Mouse (Mus musculus) MEL (cell line): ENCODE measurements around the gene Spag8.
A peak's percentile ranks its signal among the peaks of the same experiment; 100 is the strongest.

Experiments used
- CTCF ChIP-seq, 3 experiments: IDR thresholded peaks in 2 of 3; conservative IDR thresholded peaks in 1 of 3; 2 replicates each; pipeline ENCODE4 v1.5.1; 2011 to 2012; ENCODE audit warnings: low read length in 3 of 3, low read depth in 2 of 3, mild to moderate bottlenecking in 2 of 3, improper control_type of control experiment in 1 of 3, inconsistent platforms in 1 of 3, mixed read lengths in 1 of 3, moderate library complexity in 1 of 3; ENCODE audit not compliant: control insufficient read depth in 1 of 3, insufficient read depth in 1 of 3, poor library complexity in 1 of 3, severe bottlenecking in 1 of 3
- JUND ChIP-seq: IDR thresholded peaks from 2 replicates; pipeline ENCODE4 v1.6.1; 2011; ENCODE audit warnings: low read depth, mild to moderate bottlenecking, improper control_type of control experiment, low read length
- MYC ChIP-seq: IDR thresholded peaks from 2 replicates; pipeline ENCODE4 v1.6.1; 2011; ENCODE audit warnings: low read depth, mild to moderate bottlenecking, low read length, improper control_type of control experiment, moderate library complexity
- POLR2A ChIP-seq, 2 experiments: IDR thresholded peaks; 2 replicates each; pipeline ENCODE4 v1.6.1; 2011 to 2012; ENCODE audit warnings: low read length in 2 of 2, mild to moderate bottlenecking in 2 of 2, control low read depth in 1 of 2, improper control_type of control experiment in 1 of 2, low read depth in 1 of 2, moderate library complexity in 1 of 2; ENCODE audit not compliant: control insufficient read depth in 1 of 2, insufficient read depth in 1 of 2, poor library complexity in 1 of 2
- POLR2AphosphoS5 ChIP-seq: IDR thresholded peaks from 2 replicates; pipeline ENCODE4 v1.6.1; 2012; ENCODE audit warnings: low read depth, borderline replicate concordance, mild to moderate bottlenecking, inconsistent platforms, low read length, moderate library complexity, mixed read lengths
- RCOR1 ChIP-seq: IDR thresholded peaks from 2 replicates; pipeline ENCODE4 v1.6.1; 2012; ENCODE audit warnings: low read depth, mild to moderate bottlenecking, inconsistent platforms, low read length, improper control_type of control experiment
- SMC3 ChIP-seq: IDR thresholded peaks from 2 replicates; pipeline ENCODE4 v1.6.1; 2011; ENCODE audit warnings: low read depth, low read length, improper control_type of control experiment
- TAL1 ChIP-seq: IDR thresholded peaks from 2 replicates; pipeline ENCODE4 v1.6.1; 2012; ENCODE audit warnings: mild to moderate bottlenecking, inconsistent platforms, low read length, moderate library complexity, mixed read lengths

DNA sequence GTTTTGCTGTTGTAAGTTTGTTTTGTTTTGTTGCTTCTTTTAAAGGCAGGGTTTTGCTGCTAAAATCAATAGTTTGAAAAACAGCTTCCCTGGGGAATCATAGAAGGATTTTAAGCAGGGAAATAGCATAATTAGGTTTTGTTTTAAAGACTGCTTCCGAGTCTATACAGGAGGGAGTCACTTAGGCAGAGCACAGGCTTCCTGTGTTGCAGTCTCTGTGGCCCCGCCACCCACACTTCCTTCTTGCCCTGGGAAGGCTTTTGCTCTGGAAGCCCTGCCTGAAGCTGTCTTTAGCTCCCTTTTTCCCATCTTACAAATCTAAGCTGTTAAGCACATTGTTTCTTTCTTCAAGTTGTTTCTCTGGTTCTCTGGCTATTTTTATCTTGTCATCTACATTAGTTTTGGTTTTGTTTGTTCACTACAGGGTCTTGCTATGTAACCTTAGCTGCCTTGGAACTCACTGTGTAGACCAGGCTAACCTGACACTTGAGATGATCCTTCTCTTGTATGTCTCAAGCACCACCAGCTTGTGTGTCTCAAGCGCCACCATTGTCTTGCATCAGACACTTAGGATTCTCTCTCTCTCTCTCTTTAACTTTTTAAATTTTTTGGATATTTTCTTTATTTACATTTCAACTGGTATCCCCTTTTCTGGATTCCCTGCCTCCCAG, 40.2 kb downstream of the Spag8 start:
- no peak; the same call in 1 of the 2 replicates for TF ChIP-seq JUND
- TF ChIP-seq CTCF (IDR thresholded peaks at IDR 0.05 in 2 of 3, conservative IDR thresholded peaks at IDR 0.05 in 1 of 3; ENCODE audit: control insufficient read depth in 1 of 3, insufficient read depth in 1 of 3, low read depth in 2 of 3, low read length in 3 of 3, poor library complexity in 1 of 3, severe bottlenecking in 1 of 3) = no peak
- TF ChIP-seq TAL1 = no peak
- peak; percentile 29 to 67; a peak in 2 of 4 replicates for TF ChIP-seq POLR2A (IDR thresholded peaks at IDR 0.05; ENCODE audit: control insufficient read depth in 1 of 2, insufficient read depth in 1 of 2, low read depth in 1 of 2, low read length in 2 of 2, poor library complexity in 1 of 2)
- no peak for TF ChIP-seq POLR2AphosphoS5
- TF ChIP-seq RCOR1 = no peak
- TF ChIP-seq SMC3 = no peak
- no peak; the same call in 1 of the 2 replicates for TF ChIP-seq MYC
